Mouse (Mus musculus) myocyte (in vitro differentiated cells): Measurements from ENCODE around the gene Phactr2. TPM values are rescaled to one million over a fixed set of nuclear protein-coding genes. Genes with fewer than 3 reads are reported as not detected.

Source experiments
- H3K27me3 ChIP-seq: one replicate; pipeline ENCODE4 v1.6.1; 2011; ENCODE audit not compliant: control insufficient read depth, insufficient read depth, insufficient read length
- H3K36me3 ChIP-seq: one replicate; pipeline ENCODE4 v1.6.1; 2011; ENCODE audit not compliant: control insufficient read depth, insufficient read depth
- H3K4me2 ChIP-seq: one replicate; pipeline ENCODE4 v1.6.1; 2011; ENCODE audit warnings: low read depth, control low read depth
- H3K4me3 ChIP-seq: one replicate; pipeline ENCODE4 v1.5.1; 2011; ENCODE audit warnings: mild to moderate bottlenecking, control low read depth, moderate library complexity
- H3K79me2 ChIP-seq: one replicate; pipeline ENCODE4 v1.6.1; 2011; ENCODE audit not compliant: control insufficient read depth, insufficient read depth
- H3ac ChIP-seq: one replicate; pipeline ENCODE4 v1.6.1; 2011; ENCODE audit not compliant: control insufficient read depth, insufficient read length
- CEBPB ChIP-seq: IDR thresholded peaks from 2 replicates; pipeline ENCODE4 v1.6.1; 2011; ENCODE audit warnings: mild to moderate bottlenecking, moderate library complexity; ENCODE audit not compliant: poor library complexity, insufficient read depth, severe bottlenecking
- E2F4 ChIP-seq: IDR thresholded peaks from one replicate; pipeline ENCODE4 v1.6.1; 2011; ENCODE audit warnings: mild to moderate bottlenecking, control low read depth, moderate library complexity; ENCODE audit not compliant: insufficient read depth
- MAX ChIP-seq: IDR thresholded peaks from one replicate; pipeline ENCODE4 v1.6.1; 2011; ENCODE audit warnings: low read depth, mild to moderate bottlenecking, control low read depth
- MYOD1 ChIP-seq, 3 experiments: IDR thresholded peaks; one replicate each; pipeline ENCODE4 v1.6.1; 2011; ENCODE audit warnings: control low read depth in 2 of 3, low read depth in 2 of 3, mild to moderate bottlenecking in 2 of 3, moderate library complexity in 1 of 3; ENCODE audit not compliant: insufficient read length in 2 of 3, control insufficient read depth in 1 of 3
- MYOG ChIP-seq, 3 experiments: IDR thresholded peaks; one replicate each; pipeline ENCODE4 v1.6.1; 2011; ENCODE audit warnings: control low read depth in 2 of 3, low read depth in 2 of 3, mild to moderate bottlenecking in 2 of 3; ENCODE audit not compliant: insufficient read length in 2 of 3, control insufficient read depth in 1 of 3, insufficient read depth in 1 of 3
- POLR2A ChIP-seq: IDR thresholded peaks from one replicate; pipeline ENCODE4 v1.6.1; 2011; ENCODE audit warnings: low read depth, mild to moderate bottlenecking, control low read depth, moderate library complexity; ENCODE audit not compliant: insufficient read length
- POLR2AphosphoS2 ChIP-seq: IDR thresholded peaks from one replicate; pipeline ENCODE4 v1.6.1; 2011; ENCODE audit warnings: low read depth, control low read depth; ENCODE audit not compliant: insufficient read length
- REST ChIP-seq: IDR thresholded peaks from one replicate; pipeline ENCODE4 v1.6.1; 2011; ENCODE audit warnings: mild to moderate bottlenecking, control low read depth, moderate library complexity; ENCODE audit not compliant: insufficient read depth, insufficient read length
- SRF ChIP-seq: IDR thresholded peaks from one replicate; pipeline ENCODE4 v1.6.1; 2011; ENCODE audit warnings: low read depth; ENCODE audit not compliant: control insufficient read depth, insufficient read length
- TCF12 ChIP-seq: IDR thresholded peaks from one replicate; pipeline ENCODE4 v1.6.1; 2011; ENCODE audit warnings: mild to moderate bottlenecking, control low read depth; ENCODE audit not compliant: poor library complexity, insufficient read depth, severe bottlenecking
- TCF3 ChIP-seq: IDR thresholded peaks from one replicate; pipeline ENCODE4 v1.6.1; 2011; ENCODE audit warnings: low read depth, control low read depth; ENCODE audit not compliant: insufficient read length
- USF1 ChIP-seq: IDR thresholded peaks from one replicate; pipeline ENCODE4 v1.6.1; 2011; ENCODE audit warnings: low read depth, mild to moderate bottlenecking, control low read depth, moderate library complexity
- polyA plus RNA-seq: library from polyadenylated mRNA; unstranded; fragments of >200 nt; fragmentation: generic; extraction: Trizol; gene quantifications from one replicate; pipeline ENCODE4 v1.2.1, GENCODE M21; 2012; ENCODE audit warnings: missing spikeins

Gene Phactr2
- polyA plus RNA-seq, 1 experiment, result not detected

GRCm38 (mm10) chr10:13225377-13226063 is 248.7 kb downstream of the Phactr2 start:
- Histone ChIP-seq H3K79me2 (no peaks in the 10 kb centered on the region), H3K4me3 (no peak overlapping the region), H3K4me2 (no peak overlapping the region), H3ac (no peak overlapping the region), H3K27me3 (no peaks in the 10 kb centered on the region), H3K36me3 (no peaks in the 10 kb centered on the region)
- TF ChIP-seq REST (no peak), TCF12 (no peak), MAX (no peak), CEBPB (no peak), POLR2A (no peak), MYOG (IDR thresholded peaks at IDR 0.05; ENCODE audit: control insufficient read depth in 1 of 3, insufficient read depth in 1 of 3, insufficient read length in 2 of 3, low read depth in 2 of 3) (no peak), POLR2AphosphoS2 (no peak), USF1 (no peak), E2F4 (no peak), TCF3 (no peak), MYOD1 (IDR thresholded peaks at IDR 0.05; ENCODE audit: control insufficient read depth in 1 of 3, insufficient read length in 2 of 3, low read depth in 2 of 3) (no peak), SRF (no peak)

- Histone ChIP-seq H3K4me2 (no peak overlapping the region), H3K4me3 (no peak overlapping the region), H3K79me2 (no peaks in the 10 kb centered on the region), H3K36me3 (no peaks in the 10 kb centered on the region), H3ac (no peak overlapping the region), H3K27me3 (no peaks in the 10 kb centered on the region)
- TF ChIP-seq SRF, result no peak
These were observed 252.1 kb downstream of the Phactr2 start for GRCm38 (mm10) chr10:13222135-13222534.

- Histone ChIP-seq H3K27me3 (peaks cover 5% of the 10 kb centered on the region), H3K4me2 (no peak overlapping the region), H3K79me2 (no peaks in the 10 kb centered on the region), H3ac (no peak overlapping the region), H3K4me3 (no peak overlapping the region), H3K36me3 (no peaks in the 10 kb centered on the region)
- TF ChIP-seq POLR2A (no peak), USF1 (no peak), POLR2AphosphoS2 (no peak), MYOD1 (IDR thresholded peaks at IDR 0.05; ENCODE audit: control insufficient read depth in 1 of 3, insufficient read length in 2 of 3, low read depth in 2 of 3) (no peak), MYOG (IDR thresholded peaks at IDR 0.05; ENCODE audit: control insufficient read depth in 1 of 3, insufficient read depth in 1 of 3, insufficient read length in 2 of 3, low read depth in 2 of 3) (no peak), SRF (no peak), REST (no peak), TCF12 (no peak)
These were observed 254.2 kb downstream of the Phactr2 start for GRCm38 (mm10) chr10:13220061-13220460.

GRCm38 (mm10) chr10:13213956-13214355 is 260.3 kb downstream of the Phactr2 start:
- H3K27me3 ChIP-seq, result peaks cover 30% of the 10 kb centered on the region
- no peaks in the 10 kb centered on the region for H3K79me2 ChIP-seq
- H3K4me2 ChIP-seq, result no peak overlapping the region
- no peak overlapping the region for H3K4me3 ChIP-seq
- no peaks in the 10 kb centered on the region for H3K36me3 ChIP-seq
- TF ChIP-seq MYOG (IDR thresholded peaks at IDR 0.05; ENCODE audit: control insufficient read depth in 1 of 3, insufficient read depth in 1 of 3, insufficient read length in 2 of 3, low read depth in 2 of 3), result no peak
- no peak for TF ChIP-seq CEBPB
- TF ChIP-seq MAX, result no peak
- TF ChIP-seq TCF12, result no peak
- TF ChIP-seq USF1, result no peak
- TF ChIP-seq SRF, result no peak
- no peak overlapping the region for H3ac ChIP-seq

- TF ChIP-seq POLR2A, result no peak
- TF ChIP-seq USF1, result no peak
- TF ChIP-seq TCF12, result no peak
- TF ChIP-seq MYOG (IDR thresholded peaks at IDR 0.05; ENCODE audit: control insufficient read depth in 1 of 3, insufficient read depth in 1 of 3, insufficient read length in 2 of 3, low read depth in 2 of 3), result no peak
- no peak for TF ChIP-seq MAX
- TF ChIP-seq REST, result no peak
- no peak for TF ChIP-seq POLR2AphosphoS2
- no peak for TF ChIP-seq MYOD1 (IDR thresholded peaks at IDR 0.05; ENCODE audit: control insufficient read depth in 1 of 3, insufficient read length in 2 of 3, low read depth in 2 of 3)
- no peak for TF ChIP-seq E2F4
- TF ChIP-seq CEBPB, result no peak
- TF ChIP-seq TCF3, result no peak
- no peak for TF ChIP-seq SRF
- Histone ChIP-seq H3K27me3 (peaks cover 31% of the 10 kb centered on the region), H3K79me2 (no peaks in the 10 kb centered on the region), H3K4me3 (no peak overlapping the region), H3ac (no peak overlapping the region), H3K4me2 (no peak overlapping the region), H3K36me3 (no peaks in the 10 kb centered on the region)
These were observed 261.4 kb downstream of the Phactr2 start for GRCm38 (mm10) chr10:13212829-13213228.
